Mouse (Mus musculus): ENCODE measurements around the gene Arid1b. TPM values are rescaled to one million over a fixed set of nuclear protein-coding genes. Genes with fewer than 3 reads are reported as not detected.

The Arid1b gene
- polyA plus RNA-seq, 1 experiment from 2014 or later: 2.9 TPM

DNA sequence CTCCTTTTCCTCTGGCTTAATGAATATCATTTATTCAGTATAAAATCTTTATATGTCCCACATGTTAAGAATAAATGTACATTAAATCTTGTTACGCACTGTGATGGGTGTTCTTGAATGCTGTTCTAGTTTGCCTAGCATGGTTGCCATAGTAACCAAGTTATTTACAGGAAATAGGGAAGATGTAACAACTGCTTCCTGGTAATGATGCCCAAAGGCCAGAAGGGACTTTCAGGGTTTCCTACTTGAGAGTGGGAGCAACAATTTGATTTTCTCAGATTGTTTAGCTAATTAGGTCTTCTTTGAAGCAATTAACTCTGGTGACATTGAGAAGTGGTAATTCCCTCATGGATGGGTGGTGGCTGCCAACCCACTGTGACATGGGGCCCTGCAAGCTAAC lies 350.3 kb downstream of the Arid1b start:
- H3K4me1 ChIP-seq (replicated peaks): no peaks in the 10 kb centered on the region
- H3K36me3 ChIP-seq (replicated peaks): peaks cover 25% of the 10 kb centered on the region
- no peaks in the 10 kb centered on the region for H3K27me3 ChIP-seq
- H3K27ac ChIP-seq (replicated peaks): no peak overlapping the region
- ATAC-seq (ENCODE audit: insufficient read depth): no peak
- H3K9me3 ChIP-seq (replicated peaks): no peaks in the 10 kb centered on the region
- no peak overlapping the region for H3K4me2 ChIP-seq
- H3K9ac ChIP-seq: no peak overlapping the region
- WGBS (ENCODE audit: insufficient replicate concordance): 86% methylated on average over 1 of the region's 1 CpGs
- no peak overlapping the region for H3K4me3 ChIP-seq (replicated peaks)

DNA sequence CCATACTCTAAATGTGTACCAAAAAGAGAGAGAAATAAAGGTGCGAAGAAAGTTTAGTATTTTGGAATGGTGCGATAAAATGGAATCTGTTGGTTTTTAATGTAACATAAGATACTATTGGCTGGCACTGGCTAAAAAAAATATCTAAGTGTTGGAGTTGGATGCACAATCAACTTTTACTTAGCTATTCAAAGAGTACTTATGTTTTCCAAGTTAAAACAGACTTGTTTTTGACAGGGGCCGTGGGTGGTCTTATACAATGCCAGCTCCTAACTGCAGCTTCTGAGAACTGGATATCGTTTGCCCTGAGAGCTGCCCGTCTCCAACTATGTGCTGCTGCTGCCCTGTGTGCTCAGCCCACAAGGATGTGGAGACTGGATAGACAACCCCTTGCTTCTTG lies 351.7 kb downstream of the Arid1b start:
- Histone ChIP-seq H3K4me2 (no peak overlapping the region), H3K9me3 (replicated peaks) (no peaks in the 10 kb centered on the region), H3K4me3 (replicated peaks) (no peak overlapping the region), H3K36me3 (replicated peaks) (peaks cover 23% of the 10 kb centered on the region), H3K4me1 (replicated peaks) (no peaks in the 10 kb centered on the region), H3K9ac (no peak overlapping the region), H3K27ac (replicated peaks) (no peak overlapping the region), H3K27me3 (no peaks in the 10 kb centered on the region)
- 78% methylated on average over 5 of the region's 5 CpGs for WGBS (ENCODE audit: insufficient replicate concordance)
- ATAC-seq (ENCODE audit: insufficient read depth): no peak

DNA sequence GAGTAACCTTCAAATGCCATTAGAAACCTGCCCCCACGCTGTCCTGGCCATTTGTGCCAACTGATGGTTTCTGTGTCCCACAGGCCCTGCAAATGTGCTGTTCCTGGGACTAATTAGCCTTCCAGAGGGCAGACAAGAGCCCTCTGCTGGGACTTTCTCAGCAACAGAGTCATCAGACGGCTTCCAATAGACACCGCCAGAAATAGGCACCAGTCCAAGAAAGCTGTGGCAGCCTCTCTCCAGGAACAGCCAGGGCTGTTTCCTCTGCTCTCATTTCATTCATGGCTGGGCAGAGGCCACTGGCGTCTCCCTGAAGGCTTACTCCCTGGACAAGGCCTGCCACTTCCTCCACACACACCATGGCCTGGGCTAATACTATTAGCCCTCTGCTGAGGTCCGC lies 358.8 kb downstream of the Arid1b start:
- H3K9me3 ChIP-seq (replicated peaks): no peaks in the 10 kb centered on the region
- no peaks in the 10 kb centered on the region for H3K4me1 ChIP-seq (replicated peaks)
- H3K27me3 ChIP-seq: no peaks in the 10 kb centered on the region
- H3K36me3 ChIP-seq (replicated peaks): no peaks in the 10 kb centered on the region
- ATAC-seq (ENCODE audit: insufficient read depth): no peak
- WGBS (ENCODE audit: insufficient replicate concordance): 68% methylated on average over 5 of the region's 5 CpGs
- no peak overlapping the region for H3K4me2 ChIP-seq
- no peak overlapping the region for H3K27ac ChIP-seq (replicated peaks)
- no peak overlapping the region for H3K4me3 ChIP-seq (replicated peaks)
- H3K9ac ChIP-seq: no peak overlapping the region

- no peaks in the 10 kb centered on the region for H3K36me3 ChIP-seq (replicated peaks)
- no peak overlapping the region for H3K4me3 ChIP-seq (replicated peaks)
- no peak overlapping the region for H3K9ac ChIP-seq
- H3K4me1 ChIP-seq (replicated peaks): no peaks in the 10 kb centered on the region
- H3K9me3 ChIP-seq (replicated peaks): no peaks in the 10 kb centered on the region
- WGBS (ENCODE audit: insufficient replicate concordance): 42% methylated on average over 2 of the region's 2 CpGs
- no peak overlapping the region for H3K4me2 ChIP-seq
- ATAC-seq (ENCODE audit: insufficient read depth): no peak
- 0 out of 2 replicates have a peak, but pooled peaks cover 4% of the 10 kb centered on the region for H3K27me3 ChIP-seq
- no peak overlapping the region for H3K27ac ChIP-seq (replicated peaks)
These were observed 366.6 kb downstream of the Arid1b start for GRCm38 (mm10) chr17:5360759-5361158.

GRCm38 (mm10) chr17:5365992-5366398 lies 371.9 kb downstream of the Arid1b start:
- 60% methylated on average over 8 of the region's 8 CpGs for WGBS (ENCODE audit: insufficient replicate concordance)
- H3K9me3 ChIP-seq (replicated peaks): no peaks in the 10 kb centered on the region
- H3K27me3 ChIP-seq: 0 out of 2 replicates have a peak, but pooled peaks cover 4% of the 10 kb centered on the region
- no peak overlapping the region for H3K27ac ChIP-seq (replicated peaks)
- H3K4me3 ChIP-seq (replicated peaks): no peak overlapping the region
- H3K36me3 ChIP-seq (replicated peaks): no peaks in the 10 kb centered on the region
- no peak for ATAC-seq (ENCODE audit: insufficient read depth)
- no peaks in the 10 kb centered on the region for H3K4me1 ChIP-seq (replicated peaks)
- no peak overlapping the region for H3K4me2 ChIP-seq
- no peak overlapping the region for H3K9ac ChIP-seq

GRCm38 (mm10) chr17:5371032-5371431 lies 376.9 kb downstream of the Arid1b start:
- H3K27me3 ChIP-seq: no peaks in the 10 kb centered on the region
- H3K9me3 ChIP-seq (replicated peaks): no peaks in the 10 kb centered on the region
- WGBS (ENCODE audit: insufficient replicate concordance): 41% methylated on average over 4 of the region's 4 CpGs
- H3K36me3 ChIP-seq (replicated peaks): no peaks in the 10 kb centered on the region
- H3K9ac ChIP-seq: no peak overlapping the region
- no peak overlapping the region for H3K4me3 ChIP-seq (replicated peaks)
- no peaks in the 10 kb centered on the region for H3K4me1 ChIP-seq (replicated peaks)
- no peak for ATAC-seq (ENCODE audit: insufficient read depth)
- H3K27ac ChIP-seq (replicated peaks): no peak overlapping the region
- H3K4me2 ChIP-seq: no peak overlapping the region

- no peak for ATAC-seq (ENCODE audit: insufficient read depth)
- 78% methylated on average over 7 of the region's 7 CpGs for WGBS (ENCODE audit: insufficient replicate concordance)
These were observed 377.4 kb downstream of the Arid1b start for GRCm38 (mm10) chr17:5371521-5371920.

GRCm38 (mm10) chr17:5372951-5373350 lies 378.8 kb downstream of the Arid1b start:
- Histone ChIP-seq H3K4me2 (no peak overlapping the region), H3K9me3 (replicated peaks) (no peaks in the 10 kb centered on the region), H3K4me3 (replicated peaks) (no peak overlapping the region), H3K27me3 (no peaks in the 10 kb centered on the region), H3K27ac (replicated peaks) (no peak overlapping the region), H3K4me1 (replicated peaks) (0 out of 2 replicates have a peak, but pooled peaks cover 2% of the 10 kb centered on the region), H3K36me3 (replicated peaks) (no peaks in the 10 kb centered on the region), H3K9ac (no peak overlapping the region)
- ATAC-seq (ENCODE audit: insufficient read depth): no peak
- 62% methylated on average over 8 of the region's 8 CpGs for WGBS (ENCODE audit: insufficient replicate concordance)

More at GRCm38 (mm10) chr17:5371521-5371920, 377.4 kb downstream of the Arid1b start:
- no peak overlapping the region for H3K4me3 ChIP-seq (replicated peaks)
- no peak overlapping the region for H3K9ac ChIP-seq
- no peaks in the 10 kb centered on the region for H3K27me3 ChIP-seq
- H3K4me1 ChIP-seq (replicated peaks): no peaks in the 10 kb centered on the region
- no peaks in the 10 kb centered on the region for H3K9me3 ChIP-seq (replicated peaks)
- H3K4me2 ChIP-seq: no peak overlapping the region
- H3K36me3 ChIP-seq (replicated peaks): no peaks in the 10 kb centered on the region
- no peak overlapping the region for H3K27ac ChIP-seq (replicated peaks)

GRCm38 (mm10) chr17:5377151-5377929 lies 383.2 kb downstream of the Arid1b start:
- WGBS (ENCODE audit: insufficient replicate concordance): 26% methylated on average over 11 of the region's 11 CpGs
- no peaks in the 10 kb centered on the region for H3K9me3 ChIP-seq (replicated peaks)
- H3K4me3 ChIP-seq (replicated peaks): no peak overlapping the region
- no peaks in the 10 kb centered on the region for H3K36me3 ChIP-seq (replicated peaks)
- H3K27me3 ChIP-seq: no peaks in the 10 kb centered on the region
- H3K4me1 ChIP-seq (replicated peaks): 0 out of 2 replicates have a peak, but pooled peaks cover 4% of the 10 kb centered on the region
- no peak overlapping the region for H3K27ac ChIP-seq (replicated peaks)
- no peak overlapping the region for H3K4me2 ChIP-seq
- H3K9ac ChIP-seq: no peak overlapping the region
- no peak for ATAC-seq (ENCODE audit: insufficient read depth)

GRCm38 (mm10) chr17:5377930-5378310 lies 383.8 kb downstream of the Arid1b start:
- H3K4me1 ChIP-seq (replicated peaks): 0 out of 2 replicates have a peak, but pooled peaks cover 4% of the 10 kb centered on the region
- no peak overlapping the region for H3K9ac ChIP-seq
- H3K4me2 ChIP-seq: no peak overlapping the region
- ATAC-seq (ENCODE audit: insufficient read depth): no peak
- H3K4me3 ChIP-seq (replicated peaks): no peak overlapping the region
- no peaks in the 10 kb centered on the region for H3K36me3 ChIP-seq (replicated peaks)
- H3K9me3 ChIP-seq (replicated peaks): no peaks in the 10 kb centered on the region
- no peak overlapping the region for H3K27ac ChIP-seq (replicated peaks)
- no peaks in the 10 kb centered on the region for H3K27me3 ChIP-seq
- WGBS (ENCODE audit: insufficient replicate concordance): 22% methylated on average over 7 of the region's 7 CpGs

- Histone ChIP-seq H3K36me3 (replicated peaks) (no peaks in the 10 kb centered on the region), H3K4me2 (no peak overlapping the region), H3K4me3 (replicated peaks) (no peak overlapping the region), H3K27me3 (0 out of 2 replicates have a peak, but pooled peaks cover 11% of the 10 kb centered on the region), H3K4me1 (replicated peaks) (no peaks in the 10 kb centered on the region), H3K27ac (replicated peaks) (no peak overlapping the region), H3K9me3 (replicated peaks) (no peaks in the 10 kb centered on the region), H3K9ac (no peak overlapping the region)
- ATAC-seq (ENCODE audit: insufficient read depth): no peak
- WGBS (ENCODE audit: insufficient replicate concordance): 82% methylated on average over 1 of the region's 1 CpGs
These were observed 391.6 kb downstream of the Arid1b start for GRCm38 (mm10) chr17:5385694-5386093.

All from liver, embryonic 15.5 days (tissue).